8 mouse cellular contexts compared by ENCODE assay signal in genomic region chr7:24254633-24255474, GRCm38 (mm10). TPM values are rescaled to one million over a fixed set of nuclear protein-coding genes. Genes with fewer than 3 reads are reported as not detected.
A peak's percentile ranks its signal among the peaks of the same experiment; 100 is the strongest.
DNase-seq lines count a peak whose midpoint lies in the region; ATAC-seq lines count a peak whose summit lies in the region.

Gene Zfp108 (plus strand): TSS chr7:24254794.

- H3K9me3 ChIP-seq in hindbrain, embryonic 15.5 days, result no peaks in the 10 kb centered on the region

- H3K4me3 ChIP-seq in hindbrain, embryonic 15.5 days, result peak within 1 kb of the TSS; percentile 56

- WGBS in hindbrain, embryonic 15.5 days, result 19% methylated on average over 21 of the region's 21 CpGs

- ATAC-seq in hindbrain, embryonic 15.5 days (ENCODE audit: low FRiP score, low read depth), result peak; percentile 90

- DNase-seq in ZHBTc4 (ENCODE audit: low read depth, low spot score), result peak; percentile 86
- peak; percentile 87 to 91 for DNase-seq in cerebellum, postnatal 25 days
- DNase-seq in gastrocnemius, adult 18-20 months (ENCODE audit: low spot score), result peak; percentile 91
- DNase-seq in layer of hippocampus, postnatal 36 days, result peak; percentile 85 to 86
- peak; percentile 90 for DNase-seq in lung, postnatal 25 days (ENCODE audit: low spot score)
- DNase-seq in retina, postnatal 1 day, result peak; percentile 93
- DNase-seq in urinary bladder, postnatal 36 days (ENCODE audit: low spot score in 2 of 2), result peak; percentile 80 to 85

- peak within 1 kb of the TSS; percentile 62 for H3K9ac ChIP-seq in hindbrain, embryonic 15.5 days

- peak within 1 kb of the TSS; percentile 62 for H3K27ac ChIP-seq in hindbrain, embryonic 15.5 days (replicated peaks)

- peaks cover 3% of the 10 kb centered on the region for H3K36me3 ChIP-seq in hindbrain, embryonic 15.5 days

- H3K4me2 ChIP-seq in hindbrain, embryonic 15.5 days, result peak within 1 kb of the TSS; percentile 71

- no peaks in the 10 kb centered on the region for H3K27me3 ChIP-seq in hindbrain, embryonic 15.5 days

- H3K4me1 ChIP-seq in hindbrain, embryonic 15.5 days (replicated peaks), result peaks cover 25% of the 10 kb centered on the region

RNA-seq across cellular contexts. Expression of gene Zfp108, which starts in this region (rescaled TPM):
- total RNA-seq in gastrocnemius, adult 18-20 months (2021), result 1 to 10 TPM; 1.8 to 2.1 TPM
- 7.0 and 7.5 TPM in 2 replicates for polyA plus RNA-seq in hindbrain, embryonic 15.5 days (2015; fragmentation: Nextera tagmentation; extraction: Ambion mirVana)
- total RNA-seq in layer of hippocampus, postnatal 36 days (2021), result 1 to 10 TPM; 7.8 to 9.7 TPM

Comparison
In these comparisons a context has a peak if more than half of its experiments do, and no peak if none do; other contexts are left out.
1. Peak in every context shown above with its lines: DNase-seq, ATAC-seq, H3K4me3 ChIP-seq and H3K27ac ChIP-seq.